Mouse (Mus musculus) forebrain, embryonic 11.5 days (tissue): ENCODE measurements at regions not wholly inside any gene's neighbourhood (a gene's known extent, or its start where the extent isn't known, plus 50 kb on each side); places are given as distances from the start of the nearest gene placed in this dataset.

ENCODE experiments used
- ATAC-seq: fragments of 200-750 bp; cut with Nextera tagmentation; replicated peaks from 2 replicates; pipeline ENCODE4 v1.8.0; 2017; ENCODE audit warnings: moderate TSS enrichment; ENCODE audit not compliant: low FRiP score
- DNase-seq: peaks from one replicate; pipeline ENCODE4 v3.0.0-alpha.2; 2017; ENCODE audit warnings: low spot score
- H3K27ac ChIP-seq: fragments of 300-500 bp; sonication (generic); 2 replicates; pipeline ENCODE4 v1.5.1; 2014; ENCODE audit warnings: low read depth, low read length
- H3K27me3 ChIP-seq: fragments of 300-500 bp; sonication (generic); 2 replicates; pipeline ENCODE4 v1.6.1; 2014; ENCODE audit warnings: mild to moderate bottlenecking, low read length, mixed read lengths; ENCODE audit not compliant: control insufficient read depth, insufficient read depth
- H3K36me3 ChIP-seq: fragments of 300-500 bp; sonication (generic); 2 replicates; pipeline ENCODE4 v1.6.1; 2014; ENCODE audit warnings: mild to moderate bottlenecking, low read length, moderate library complexity, mixed read lengths; ENCODE audit not compliant: control insufficient read depth, insufficient read depth
- H3K4me1 ChIP-seq: fragments of 300-500 bp; sonication (generic); replicated peaks from 2 replicates; pipeline ENCODE4 v1.6.1; 2014; ENCODE audit warnings: low read length, mixed read lengths; ENCODE audit not compliant: control insufficient read depth, insufficient read depth
- H3K4me2 ChIP-seq: fragments of 300-500 bp; sonication (generic); 2 replicates; pipeline ENCODE4 v1.6.1; 2014; ENCODE audit warnings: low read depth, mild to moderate bottlenecking, low read length, moderate library complexity, mixed read lengths; ENCODE audit not compliant: severe bottlenecking
- H3K4me3 ChIP-seq: fragments of 300-500 bp; sonication (generic); 2 replicates; pipeline ENCODE4 v1.5.1; 2014; ENCODE audit warnings: low read depth, low read length
- H3K9ac ChIP-seq: fragments of 300-500 bp; sonication (generic); 2 replicates; pipeline ENCODE4 v1.6.1; 2014; ENCODE audit warnings: low read length
- H3K9me3 ChIP-seq: fragments of 300-500 bp; sonication (generic); 2 replicates; pipeline ENCODE4 v1.6.1; 2016; ENCODE audit warnings: low read length, mixed read lengths; ENCODE audit not compliant: control insufficient read depth
- WGBS: fragments of 180-500 bp; shearing (Covaris S2); extraction: QIAGEN DNeasy Blood & Tissue Kit; methylation state at CpG from one replicate; pipeline ENCODE4 v1.1.7; 2014; 5-methylcytosine and 5-hydroxymethylcytosine counted together

DNA sequence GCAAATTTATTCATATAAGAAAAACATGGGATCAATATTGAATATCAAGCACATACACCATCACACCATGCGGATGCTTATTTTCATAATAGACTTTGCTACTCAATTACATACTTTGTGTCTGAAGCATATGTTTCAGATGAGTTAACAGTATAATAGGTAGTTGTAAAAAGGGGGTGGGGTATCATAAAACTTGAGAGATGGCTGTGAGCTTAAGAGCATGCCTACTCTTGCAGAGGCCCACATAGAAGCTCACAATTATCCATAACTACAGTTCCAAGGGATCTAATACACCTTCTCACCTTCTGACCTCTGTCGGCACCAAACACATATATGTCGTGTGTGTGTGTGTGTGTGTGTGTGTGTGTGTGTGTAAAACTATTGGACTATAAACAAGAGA is 597.7 kb upstream of the Intu start:
- H3K4me3 ChIP-seq, result no peak overlapping the region
- no peak overlapping the region for H3K9ac ChIP-seq
- ATAC-seq, result no peak
- H3K36me3 ChIP-seq, result no peaks in the 10 kb centered on the region
- no peaks in the 10 kb centered on the region for H3K4me1 ChIP-seq
- 98% methylated on average over 3 of the region's 3 CpGs for WGBS
- no peak overlapping the region for H3K4me2 ChIP-seq
- H3K9me3 ChIP-seq, result no peaks in the 10 kb centered on the region
- DNase-seq, result no peak
- H3K27ac ChIP-seq, result no peak overlapping the region
- H3K27me3 ChIP-seq, result no peaks in the 10 kb centered on the region

DNA sequence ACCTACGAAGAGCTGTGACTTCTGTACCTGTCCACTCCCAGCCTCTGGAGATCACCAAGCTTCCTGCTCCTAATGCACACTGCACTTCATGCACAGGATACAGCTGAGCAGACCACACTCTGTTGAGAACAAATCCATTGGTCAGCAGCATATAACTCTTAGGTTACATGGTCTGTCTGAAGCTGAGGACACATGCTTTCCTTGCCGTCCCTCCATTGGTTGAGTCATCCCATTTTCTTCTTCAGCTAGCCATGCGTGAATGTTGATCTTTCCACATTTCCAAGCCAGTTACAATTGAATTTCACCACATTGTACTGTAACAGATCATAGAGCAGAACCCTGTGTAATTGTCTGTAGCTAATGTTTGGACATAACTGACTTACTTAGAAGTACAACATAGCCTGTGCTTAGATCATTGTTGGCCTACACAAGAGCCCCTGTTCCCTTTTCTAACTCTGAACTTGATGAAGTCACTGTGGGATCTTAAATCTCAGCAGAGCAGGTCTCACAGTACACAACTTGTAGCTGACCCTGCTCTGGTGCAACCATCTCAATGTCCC is 593.3 kb upstream of the Intu start:
- H3K27me3 ChIP-seq, result no peaks in the 10 kb centered on the region

DNA sequence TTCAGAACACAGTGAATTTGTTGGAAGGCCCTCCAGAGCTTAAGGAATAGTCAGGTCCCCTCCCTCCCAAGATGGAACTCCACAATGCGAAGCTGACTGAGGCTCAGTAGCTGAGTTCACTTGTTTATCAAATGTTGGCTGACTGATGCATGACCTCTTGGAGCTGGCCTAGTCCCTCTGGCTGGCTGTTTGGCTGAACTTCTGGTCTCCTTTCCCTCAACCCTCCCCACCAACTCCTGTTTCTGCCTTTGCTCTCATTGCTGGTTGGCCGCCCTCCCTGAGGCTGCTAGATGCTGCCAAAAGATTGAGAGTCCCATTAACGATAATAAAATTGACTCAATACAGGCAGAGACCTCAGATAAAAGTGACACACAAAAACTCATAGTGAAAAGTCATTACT is 586.5 kb upstream of the Intu start:
- no peaks in the 10 kb centered on the region for H3K9me3 ChIP-seq
- no peak for DNase-seq
- H3K4me1 ChIP-seq, result no peaks in the 10 kb centered on the region
- H3K27ac ChIP-seq, result no peak overlapping the region
- no peaks in the 10 kb centered on the region for H3K27me3 ChIP-seq
- no peak overlapping the region for H3K4me2 ChIP-seq
- ATAC-seq, result no peak
- H3K36me3 ChIP-seq, result no peaks in the 10 kb centered on the region
- no peak overlapping the region for H3K9ac ChIP-seq
- no peak overlapping the region for H3K4me3 ChIP-seq
- WGBS, result 91% methylated on average over 3 of the region's 3 CpGs

More for the DNA sequence above, 593.3 kb upstream of the Intu start:
- no peak overlapping the region for H3K9ac ChIP-seq
- H3K36me3 ChIP-seq, result no peaks in the 10 kb centered on the region
- no peak for ATAC-seq
- H3K27ac ChIP-seq, result no peak overlapping the region
- DNase-seq, result no peak
- H3K9me3 ChIP-seq, result no peaks in the 10 kb centered on the region
- no peaks in the 10 kb centered on the region for H3K4me1 ChIP-seq
- no peak overlapping the region for H3K4me3 ChIP-seq
- no peak overlapping the region for H3K4me2 ChIP-seq
- 89% methylated on average over 3 of the region's 3 CpGs for WGBS

DNA sequence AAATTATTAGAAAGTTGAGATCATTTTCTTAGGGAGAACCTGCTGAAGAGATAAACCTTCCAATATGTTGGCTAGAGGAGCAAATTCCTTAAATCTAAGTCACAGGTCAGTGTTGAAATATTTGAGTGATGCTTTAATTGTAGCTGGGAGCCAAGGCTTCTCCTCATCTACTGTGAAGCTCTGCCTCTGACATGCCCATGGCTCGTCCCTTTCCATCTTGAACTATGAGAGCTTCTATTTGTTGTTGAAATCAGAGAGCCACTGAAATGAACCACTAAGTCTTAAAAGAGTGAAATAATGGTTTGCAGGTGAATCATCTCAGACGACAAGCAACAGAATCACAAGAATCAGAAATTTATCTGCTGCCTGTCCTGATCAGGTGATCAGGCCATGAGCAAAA is 579.0 kb upstream of the Intu start:
- Histone ChIP-seq H3K4me3 (no peak overlapping the region), H3K9me3 (no peaks in the 10 kb centered on the region), H3K27me3 (no peaks in the 10 kb centered on the region), H3K4me1 (no peaks in the 10 kb centered on the region), H3K4me2 (no peak overlapping the region), H3K27ac (no peak overlapping the region), H3K36me3 (no peaks in the 10 kb centered on the region), H3K9ac (no peak overlapping the region)
- ATAC-seq (no peak), DNase-seq (no peak)
- 92% methylated on average over 2 of the region's 2 CpGs for WGBS

DNA sequence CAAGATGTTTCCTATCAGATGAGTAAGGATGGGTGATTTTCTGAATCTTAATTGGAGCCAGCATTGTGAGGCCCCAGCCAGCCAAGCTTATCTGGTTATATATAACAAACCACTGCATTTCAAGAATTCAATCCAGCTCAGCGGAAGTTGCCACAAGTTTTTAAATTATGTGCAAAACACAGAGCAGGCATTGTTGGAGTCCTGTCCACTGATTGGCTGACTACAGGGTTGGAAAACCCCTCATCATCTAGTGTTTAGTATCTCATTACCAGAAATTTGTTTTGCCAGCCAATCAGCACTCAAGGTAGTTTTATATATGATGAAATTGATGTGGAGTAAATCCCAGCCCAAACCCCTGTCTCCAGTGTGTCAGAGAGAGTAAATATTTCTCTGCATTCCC is 578.5 kb upstream of the Intu start:
- no peaks in the 10 kb centered on the region for H3K9me3 ChIP-seq
- ATAC-seq (no peak), DNase-seq (no peak)
- no peak overlapping the region for H3K27ac ChIP-seq
- no peak overlapping the region for H3K4me3 ChIP-seq
- no peaks in the 10 kb centered on the region for H3K4me1 ChIP-seq
- no peaks in the 10 kb centered on the region for H3K27me3 ChIP-seq
- H3K9ac ChIP-seq, result no peak overlapping the region
- no peak overlapping the region for H3K4me2 ChIP-seq
- WGBS, result 85% methylated on average over 1 of the region's 1 CpGs
- H3K36me3 ChIP-seq, result no peaks in the 10 kb centered on the region

DNA sequence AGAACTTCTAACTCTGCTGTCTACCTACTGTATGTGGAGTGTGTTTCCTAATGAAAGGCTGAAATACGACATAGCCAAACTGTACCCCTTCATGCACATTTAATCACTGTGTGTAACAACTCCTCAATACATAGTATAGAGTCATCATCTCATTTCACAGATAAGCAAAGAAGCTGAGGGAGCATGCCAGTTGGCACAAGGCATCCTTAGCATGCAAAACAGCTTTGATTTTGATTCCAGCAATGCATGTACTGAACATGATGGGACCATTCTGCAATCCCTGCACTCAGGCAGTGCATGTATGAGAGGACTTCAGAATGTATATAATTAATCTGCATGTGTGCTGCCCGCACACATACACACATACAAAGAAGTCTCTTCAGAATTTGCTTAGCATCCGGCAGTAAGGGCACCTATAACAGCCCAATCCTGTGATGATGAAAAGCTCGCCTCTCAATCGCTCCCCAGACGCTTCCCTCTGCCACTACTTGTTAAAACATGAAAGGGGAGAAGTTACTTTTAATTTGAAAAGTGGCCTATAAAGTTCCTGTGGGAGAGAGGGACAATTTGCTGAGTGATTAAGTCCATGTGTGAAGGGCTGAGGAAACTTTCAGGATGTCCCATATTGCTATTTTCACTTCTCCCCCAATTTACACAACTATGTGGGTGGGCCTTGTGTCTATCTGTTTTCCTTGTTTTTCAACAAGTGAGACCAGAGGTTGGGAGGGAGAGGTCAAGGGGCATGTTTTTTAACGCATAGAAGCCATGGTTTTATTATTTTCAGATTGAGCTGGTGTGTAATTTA is 569.0 kb upstream of the Intu start:
- Histone ChIP-seq H3K4me1 (no peaks in the 10 kb centered on the region; the same call in 1 of the 2 replicates), H3K27me3 (no peaks in the 10 kb centered on the region), H3K9me3 (no peaks in the 10 kb centered on the region; the same call in 1 of the 2 replicates), H3K27ac (no peak overlapping the region), H3K9ac (no peak overlapping the region), H3K4me2 (no peak overlapping the region), H3K4me3 (no peak overlapping the region), H3K36me3 (no peaks in the 10 kb centered on the region)
- no peak for ATAC-seq
- DNase-seq, result no peak
- 65% methylated on average over 7 of the region's 7 CpGs for WGBS

DNA sequence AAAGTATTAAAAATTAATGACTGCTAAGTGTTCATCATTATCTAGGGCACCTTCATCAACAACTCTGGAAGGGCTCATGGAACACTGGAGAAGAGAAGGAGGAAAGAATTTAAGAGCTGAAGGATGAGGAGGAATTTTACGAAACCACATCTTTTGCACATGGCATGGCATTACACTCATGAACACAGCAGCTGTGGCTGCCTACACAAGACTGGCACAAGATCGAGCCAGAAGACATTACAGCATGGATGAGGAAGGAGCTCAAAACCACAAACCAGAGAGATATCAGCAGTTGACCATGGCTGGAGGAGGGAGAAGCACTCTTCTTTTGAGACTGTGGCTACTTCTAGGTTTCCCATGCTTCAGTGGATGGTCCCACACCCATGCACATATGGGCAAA is 565.7 kb upstream of the Intu start:
- Histone ChIP-seq H3K36me3 (no peaks in the 10 kb centered on the region), H3K4me3 (no peak overlapping the region), H3K9me3 (no peaks in the 10 kb centered on the region), H3K4me1 (no peaks in the 10 kb centered on the region; the same call in 1 of the 2 replicates), H3K27ac (no peak overlapping the region), H3K9ac (no peak overlapping the region), H3K27me3 (no peaks in the 10 kb centered on the region), H3K4me2 (no peak overlapping the region)
- ATAC-seq, result no peak
- 92% methylated on average over 2 of the region's 2 CpGs for WGBS
- no peak for DNase-seq

DNA sequence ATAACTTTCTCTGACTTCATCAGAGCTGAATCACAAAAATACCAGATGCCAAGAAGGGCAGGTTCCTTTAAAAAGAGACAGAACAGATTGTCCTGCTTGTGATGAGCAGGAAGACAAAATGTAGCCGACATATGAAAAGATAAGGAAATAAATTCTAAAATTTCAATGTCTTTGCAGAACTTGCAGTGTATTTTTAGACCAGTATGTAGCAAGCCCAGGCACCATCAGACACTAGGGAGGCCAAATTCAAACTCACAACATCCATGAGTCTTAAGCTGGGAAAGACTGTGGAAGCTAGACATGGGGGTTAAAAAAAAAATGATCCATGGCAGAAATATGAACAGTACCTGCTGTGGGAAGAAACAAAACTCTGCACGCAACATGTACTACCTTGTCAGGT is 564.7 kb upstream of the Intu start:
- no peak for ATAC-seq
- WGBS, result 92% methylated on average over 2 of the region's 2 CpGs

DNA sequence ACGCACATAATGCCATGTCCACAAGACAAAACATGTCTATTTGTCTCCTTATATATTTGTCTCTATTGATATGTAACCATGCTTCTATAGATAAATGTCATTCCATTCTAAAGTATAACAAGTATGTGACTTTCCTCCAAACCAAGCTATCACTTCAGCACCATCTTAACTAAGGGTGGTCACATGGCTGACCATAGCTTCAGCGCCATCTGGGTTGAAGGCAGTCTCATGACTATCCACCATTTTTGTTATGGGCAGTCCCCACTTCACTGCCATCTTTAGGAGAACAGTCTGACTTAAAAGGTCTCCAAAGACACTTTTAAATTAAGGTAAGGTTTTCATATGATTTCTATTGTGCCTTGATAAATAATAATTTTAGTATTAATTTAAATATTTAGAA is 554.1 kb upstream of the Intu start:
- no peak for ATAC-seq
- 92% methylated on average over 2 of the region's 2 CpGs for WGBS
- Histone ChIP-seq H3K36me3 (no peaks in the 10 kb centered on the region), H3K9me3 (no peaks in the 10 kb centered on the region), H3K27me3 (no peaks in the 10 kb centered on the region), H3K4me1 (no peaks in the 10 kb centered on the region; the same call in 1 of the 2 replicates), H3K4me2 (no peak overlapping the region), H3K9ac (no peak overlapping the region), H3K4me3 (no peak overlapping the region), H3K27ac (no peak overlapping the region)
- no peak for DNase-seq

More for the DNA sequence above, 564.7 kb upstream of the Intu start:
- H3K27me3 ChIP-seq, result no peaks in the 10 kb centered on the region
- no peak overlapping the region for H3K9ac ChIP-seq
- H3K4me1 ChIP-seq, result no peaks in the 10 kb centered on the region; the same call in 1 of the 2 replicates
- no peak overlapping the region for H3K4me2 ChIP-seq
- no peak overlapping the region for H3K4me3 ChIP-seq
- H3K36me3 ChIP-seq, result no peaks in the 10 kb centered on the region
- no peak overlapping the region for H3K27ac ChIP-seq
- no peaks in the 10 kb centered on the region for H3K9me3 ChIP-seq
- DNase-seq, result no peak
